Mouse (Mus musculus): ENCODE measurements around the gene Slc43a1.
"Not testable (repeated sequence)": the region's sequence is repeated elsewhere in the genome, so short reads cannot be mapped to it uniquely, and the experiment has no call there.

Slc43a1 gene

GRCm38 (mm10) chr2:84893359-84893758, 54.7 kb downstream of the Slc43a1 start:
- in situ Hi-C loops (cut with MboI; ENCODE audit: low sequenced_read_pairs) = no loop called here

- in situ Hi-C loops (cut with MboI; ENCODE audit: low sequenced_read_pairs) = no loop called here
Observed at GRCm38 (mm10) chr2:84895495-84896198, 57.0 kb downstream of the Slc43a1 start.

GRCm38 (mm10) chr2:84896686-84897085, 58.0 kb downstream of the Slc43a1 start:
- in situ Hi-C loops (cut with MboI; ENCODE audit: low sequenced_read_pairs) = not testable (repeated sequence)

GRCm38 (mm10) chr2:84912722-84913121, 74.1 kb downstream of the Slc43a1 start:
- in situ Hi-C loops (cut with MboI; ENCODE audit: low sequenced_read_pairs) = no loop called here

Data from CH12F3 (cell line).